Mouse (Mus musculus) large intestine, adult 2 months (tissue): ENCODE measurements around the gene Mapk8ip1. TPM values are rescaled to one million over a fixed set of nuclear protein-coding genes. Genes with fewer than 3 reads are reported as not detected.

ENCODE experiments used
- DNase-seq: peaks from one replicate; pipeline ENCODE4 v3.0.0-alpha.2; 2012; ENCODE audit warnings: low read depth, low spot score
- whole genome bisulfite sequencing: fragments of 180-500 bp; shearing (Covaris S2); methylation state at CpG from one replicate; pipeline ENCODE4 v1.1.7; 2018; 5-methylcytosine and 5-hydroxymethylcytosine counted together
- polyA plus RNA-seq: library from polyadenylated mRNA; depleted of rRNA; stranded (reverse); fragments of >200 nt; gene quantifications from 2 replicates; pipeline ENCODE4 v1.2.3, GENCODE M21; 2012; rRNA removed

Mapk8ip1 gene
- polyA plus RNA-seq, 1 experiment = 6.1 TPM

DNA sequence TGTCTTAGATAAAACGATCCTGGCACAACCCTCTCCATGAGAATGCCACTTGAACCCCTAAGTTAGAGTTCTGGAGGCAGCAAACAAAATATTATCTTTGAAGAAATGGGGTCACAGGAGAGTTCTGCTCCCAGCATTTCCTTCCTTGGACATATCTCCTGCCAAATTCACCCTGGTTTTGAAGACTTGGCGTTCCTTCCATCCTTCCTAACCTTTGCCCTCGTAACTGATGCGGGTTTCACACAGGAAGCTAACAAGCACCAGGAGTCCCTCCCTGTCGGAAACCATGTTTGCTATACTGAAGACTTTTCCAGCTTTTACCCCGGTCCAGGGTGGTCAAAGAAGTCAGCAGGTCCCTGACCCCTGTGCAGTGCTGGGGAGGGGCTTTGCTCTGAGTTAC, 46.8 kb downstream of the Mapk8ip1 start:
- DNase-seq = no peak
- 33% methylated on average over 6 of the region's 6 CpGs for WGBS

DNA sequence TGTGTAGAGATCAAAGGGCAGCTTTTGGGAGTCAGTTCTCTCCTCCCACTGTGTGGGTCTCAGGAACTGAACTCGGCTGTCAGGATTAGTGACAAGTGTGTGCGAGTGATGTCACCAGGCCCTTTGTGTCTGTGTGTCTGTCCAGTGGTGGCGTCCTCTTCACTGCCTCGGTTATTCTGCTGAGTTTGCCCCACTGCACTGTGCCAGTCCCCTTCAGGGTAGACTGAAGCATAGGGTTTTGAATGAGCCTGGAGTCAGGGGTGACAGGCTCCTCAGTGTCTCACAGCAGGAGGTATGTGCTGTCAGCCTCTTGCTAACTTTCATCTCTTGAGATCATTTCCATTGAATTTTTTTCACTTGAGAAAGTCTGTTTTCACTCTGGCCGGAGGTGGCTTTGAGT, 47.7 kb downstream of the Mapk8ip1 start:
- 78% methylated on average over 5 of the region's 5 CpGs for WGBS
- DNase-seq = no peak

DNA sequence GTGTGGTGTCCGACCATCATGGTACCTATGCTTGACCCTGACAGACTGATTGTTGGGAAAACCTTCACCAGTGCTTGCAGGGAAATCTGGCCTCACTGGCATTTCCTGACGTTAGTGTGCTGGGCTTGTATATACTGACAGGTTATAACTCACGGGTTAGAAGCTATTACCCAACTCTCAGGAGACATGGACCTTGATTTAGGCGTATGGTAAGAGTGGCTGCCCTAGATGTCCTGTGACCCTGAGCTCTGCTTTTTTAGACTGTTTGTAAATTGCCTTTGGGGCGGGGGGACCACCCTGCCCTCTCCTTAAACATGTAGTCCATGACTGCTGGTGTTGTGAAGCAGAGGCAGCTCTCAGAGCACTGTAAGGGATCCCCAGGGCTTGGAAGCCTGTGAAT, 50.4 kb downstream of the Mapk8ip1 start:
- WGBS = 79% methylated on average over 5 of the region's 5 CpGs
- DNase-seq = no peak

DNA sequence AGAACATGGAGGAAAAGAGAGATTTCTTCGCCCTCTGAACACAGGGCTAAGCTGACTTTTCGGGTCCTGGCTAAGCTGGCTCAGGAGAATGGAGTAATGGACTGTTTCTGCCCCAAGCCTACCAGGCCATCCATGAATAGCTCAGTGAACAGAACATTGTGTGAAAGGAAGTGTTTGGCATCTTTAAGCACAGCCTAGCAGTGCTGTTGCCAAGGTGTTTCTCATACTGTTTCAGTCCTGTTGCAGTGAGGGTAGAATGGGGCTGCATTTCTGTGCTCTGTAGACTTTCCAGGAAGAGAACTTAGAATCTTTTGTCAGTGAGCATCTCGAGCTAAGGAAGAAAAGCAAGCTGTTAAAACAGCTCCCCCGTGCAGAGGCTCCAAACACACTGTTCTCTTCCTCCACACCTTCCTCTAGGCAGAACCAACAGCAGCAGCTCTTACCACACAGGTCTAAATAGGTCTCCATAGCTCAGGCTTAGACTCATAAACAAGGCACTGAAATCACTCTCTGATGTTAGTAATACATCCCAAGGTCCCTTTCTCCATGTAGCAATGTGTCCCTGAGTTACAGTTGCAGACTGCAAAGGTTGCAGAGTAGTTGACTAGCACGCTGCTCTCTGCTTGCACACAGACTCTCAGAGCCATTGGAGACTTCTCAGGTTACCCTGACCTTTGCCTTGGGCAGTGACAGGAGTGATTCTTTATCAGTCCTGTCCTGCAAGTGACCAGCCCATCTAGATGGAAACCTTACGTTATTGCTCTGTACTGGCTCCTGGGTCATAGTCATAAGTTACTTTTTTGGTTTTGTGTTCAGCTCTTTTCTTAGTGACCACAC, 51.3 kb downstream of the Mapk8ip1 start:
- 67% methylated on average over 6 of the region's 6 CpGs for WGBS
- no peak for DNase-seq

DNA sequence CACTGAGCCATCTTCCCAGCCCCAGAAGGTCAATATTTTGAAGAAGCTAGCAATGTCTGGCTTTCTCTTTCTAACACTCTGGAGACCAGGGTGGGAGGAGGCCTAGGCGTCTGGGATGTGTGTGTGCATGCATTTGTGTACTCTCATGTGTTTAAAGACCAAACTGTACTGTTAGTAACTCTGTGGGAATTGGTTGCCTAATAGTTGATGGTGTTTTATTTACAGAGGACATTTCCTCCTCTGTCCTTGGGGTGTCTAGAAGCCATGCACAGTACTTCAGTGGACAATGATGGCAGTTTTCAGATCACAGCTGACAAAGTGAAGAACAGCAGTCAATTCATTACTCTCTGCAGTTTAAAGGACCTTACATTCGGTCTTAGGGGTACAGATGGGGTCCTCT, 53.9 kb downstream of the Mapk8ip1 start:
- DNase-seq = no peak
- 88% methylated on average over 2 of the region's 2 CpGs for WGBS

DNA sequence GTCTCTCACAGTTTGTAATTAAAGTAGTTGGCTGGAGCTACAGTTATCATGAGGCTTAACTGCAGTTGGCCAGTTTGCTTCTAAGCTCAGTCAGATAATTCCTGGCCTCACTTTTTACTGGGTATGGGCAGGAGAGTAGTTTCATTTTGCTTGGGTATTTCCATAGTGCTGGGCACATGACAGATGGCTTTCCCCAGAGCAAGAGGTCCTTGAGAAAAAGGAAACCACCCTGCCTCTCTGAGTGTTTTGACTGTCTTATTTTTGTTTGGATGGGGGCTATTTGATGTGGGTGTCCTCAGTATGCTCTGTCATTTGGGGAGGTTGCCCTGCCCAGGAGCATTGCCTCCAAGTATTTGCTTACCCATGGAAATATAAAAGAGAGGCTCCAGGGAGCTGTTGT, 58.6 kb downstream of the Mapk8ip1 start:
- DNase-seq = no peak

Other genes with a start within 250 kb of the Mapk8ip1 start
- 80.6 and 112 TPM in 2 replicates for gene Pex16, start 26.6 kb downstream of the Mapk8ip1 start, polyA plus RNA-seq
- gene Large2, start 26.4 kb downstream of the Mapk8ip1 start, polyA plus RNA-seq = 15.0 and 16.4 TPM in 2 replicates
- 3.5 and 5.9 TPM in 2 replicates for gene 1700029I15Rik, start 18.7 kb downstream of the Mapk8ip1 start, polyA plus RNA-seq
- gene Cry2, start 32.8 kb upstream of the Mapk8ip1 start, polyA plus RNA-seq = 6.9 and 10.4 TPM in 2 replicates
- 171 and 192 TPM in 2 replicates for gene Slc35c1, start 59.3 kb upstream of the Mapk8ip1 start, polyA plus RNA-seq
- gene Chst1, start 198.4 kb upstream of the Mapk8ip1 start, polyA plus RNA-seq = 4.3 and 4.8 TPM in 2 replicates